Mouse (Mus musculus) liver, embryonic 11.5 days (tissue): Measurements from ENCODE around the gene Emp3. TPM values are rescaled to one million over a fixed set of nuclear protein-coding genes. Genes with fewer than 3 reads are reported as not detected.

Experiments used
- ATAC-seq: fragments of 200-750 bp; cut with Nextera tagmentation; replicated peaks from 2 replicates; pipeline ENCODE4 v1.8.0; 2017; ENCODE audit warnings: moderate number of reproducible peaks, mild to moderate bottlenecking, moderate TSS enrichment, moderate library complexity; ENCODE audit not compliant: low FRiP score
- DNase-seq: peaks from one replicate; pipeline ENCODE4 v3.0.0-alpha.2; 2017; ENCODE audit warnings: low spot score
- H3K27ac ChIP-seq: fragments of 300-500 bp; sonication (generic); 2 replicates; pipeline ENCODE4 v1.5.1; 2014; ENCODE audit warnings: mild to moderate bottlenecking, low read depth, low read length, control low read depth
- H3K27me3 ChIP-seq: fragments of 300-500 bp; sonication (generic); replicated peaks from 2 replicates; pipeline ENCODE4 v1.6.1; 2014; ENCODE audit warnings: low read length, mixed read lengths; ENCODE audit not compliant: control insufficient read depth, insufficient read depth
- H3K36me3 ChIP-seq: fragments of 300-500 bp; sonication (generic); 2 replicates; pipeline ENCODE4 v1.6.1; 2014; ENCODE audit warnings: mild to moderate bottlenecking, low read length, moderate library complexity, mixed read lengths; ENCODE audit not compliant: control insufficient read depth, insufficient read depth
- H3K4me1 ChIP-seq: fragments of 300-500 bp; sonication (generic); replicated peaks from 2 replicates; pipeline ENCODE4 v1.6.1; 2014; ENCODE audit warnings: low read length, mixed read lengths; ENCODE audit not compliant: control insufficient read depth, insufficient read depth
- H3K4me2 ChIP-seq: fragments of 300-500 bp; sonication (generic); 2 replicates; pipeline ENCODE4 v1.6.1; 2014; ENCODE audit warnings: mild to moderate bottlenecking, control low read depth, moderate library complexity
- H3K4me3 ChIP-seq: fragments of 300-500 bp; sonication (generic); 2 replicates; pipeline ENCODE4 v1.5.1; 2014; ENCODE audit warnings: low read depth, low read length, control low read depth
- H3K9ac ChIP-seq: fragments of 300-500 bp; sonication (generic); 2 replicates; pipeline ENCODE4 v1.6.1; 2014; ENCODE audit warnings: low read depth, low read length, control low read depth
- H3K9me3 ChIP-seq: fragments of 300-500 bp; sonication (generic); 2 replicates; pipeline ENCODE4 v1.6.1; 2016; ENCODE audit warnings: low read length, inconsistent platforms, mixed read lengths; ENCODE audit not compliant: control insufficient read depth
- WGBS: fragments of 180-500 bp; shearing (Covaris S2); extraction: QIAGEN DNeasy Blood & Tissue Kit; methylation state at CpG from one replicate; pipeline ENCODE4 v1.1.7; 2014; 5-methylcytosine and 5-hydroxymethylcytosine counted together
- polyA plus RNA-seq: library from polyadenylated mRNA; unstranded; fragments of >200 nt; fragmentation: Nextera tagmentation; extraction: Ambion mirVana; gene quantifications from 2 replicates; pipeline ENCODE4 v1.2.1, GENCODE M21; 2014

The Emp3 gene
- polyA plus RNA-seq, 1 experiment from 2014 or later = 99.6 TPM

- no peaks in the 10 kb centered on the region for H3K9me3 ChIP-seq
- DNase-seq = no peak
- H3K36me3 ChIP-seq = peaks cover under 1% of the 10 kb centered on the region; the same call in 1 of the 2 replicates
- no peak overlapping the region for H3K4me3 ChIP-seq
- H3K4me2 ChIP-seq = peak overlapping the region; percentile 55
- H3K9ac ChIP-seq = no peak overlapping the region
- H3K27me3 ChIP-seq = peaks cover 59% of the 10 kb centered on the region
- H3K27ac ChIP-seq = no peak overlapping the region
- H3K4me1 ChIP-seq = peaks cover 21% of the 10 kb centered on the region
- ATAC-seq = no peak
- 4% methylated on average over 14 of the region's 14 CpGs for WGBS
Measured at GRCm38 (mm10) chr7:45869787-45870186, 51.4 kb downstream of the Emp3 start.

GRCm38 (mm10) chr7:45869107-45869670 is 52.0 kb downstream of the Emp3 start:
- H3K4me1 ChIP-seq = peaks cover 15% of the 10 kb centered on the region
- no peaks in the 10 kb centered on the region for H3K9me3 ChIP-seq
- peaks cover 59% of the 10 kb centered on the region for H3K27me3 ChIP-seq
- DNase-seq (no peak), ATAC-seq (no peak)
- no peak overlapping the region for H3K27ac ChIP-seq
- no peak overlapping the region for H3K4me2 ChIP-seq
- H3K9ac ChIP-seq = no peak overlapping the region
- 17% methylated on average over 8 of the region's 8 CpGs for WGBS
- no peak overlapping the region for H3K4me3 ChIP-seq
- H3K36me3 ChIP-seq = no peaks in the 10 kb centered on the region

Other genes starting within 250 kb of the Emp3 start
- 0.23 TPM in 1 of 2 replicates, not detected in the other for gene Ntn5, start 237.4 kb downstream of the Emp3 start, polyA plus RNA-seq
- gene Sec1, start 227.0 kb downstream of the Emp3 start, polyA plus RNA-seq = 0.30 and 0.33 TPM in 2 replicates
- 1.0 and 1.2 TPM in 2 replicates for gene Car11, start 221.6 kb downstream of the Emp3 start, polyA plus RNA-seq
- gene Dbp, start 216.3 kb downstream of the Emp3 start, polyA plus RNA-seq = 1.8 and 1.9 TPM in 2 replicates
- 1,405 and 1,469 TPM in 2 replicates for gene Rpl18, start 205.9 kb downstream of the Emp3 start, polyA plus RNA-seq
- 24.2 and 25.6 TPM in 2 replicates for gene Sphk2, start 203.4 kb downstream of the Emp3 start, polyA plus RNA-seq
- gene Fam83e, start 200.2 kb downstream of the Emp3 start, polyA plus RNA-seq = 0.77 and 1.1 TPM in 2 replicates
- not detected in 2 replicates for gene Spaca4, start 195.6 kb downstream of the Emp3 start, polyA plus RNA-seq
- gene Lmtk3, start 137.7 kb downstream of the Emp3 start, polyA plus RNA-seq = 0.30 and 0.45 TPM in 2 replicates
- 0.65 and 0.70 TPM in 2 replicates for gene Sult2b1, start 136.7 kb downstream of the Emp3 start, polyA plus RNA-seq
- 67.2 and 69.1 TPM in 2 replicates for gene Cyth2, start 106.8 kb downstream of the Emp3 start, polyA plus RNA-seq
- gene Kcnj14, start 96.6 kb downstream of the Emp3 start, polyA plus RNA-seq = 0.40 and 0.74 TPM in 2 replicates
- gene Grwd1, start 90.5 kb downstream of the Emp3 start, polyA plus RNA-seq = 101 and 106 TPM in 2 replicates
- gene Kdelr1, start 48.6 kb downstream of the Emp3 start, polyA plus RNA-seq = 54.8 and 60.7 TPM in 2 replicates
- 0.13 and 0.23 TPM in 2 replicates for gene Grin2d, start 43.0 kb downstream of the Emp3 start, polyA plus RNA-seq
- 1.0 and 1.3 TPM in 2 replicates for gene Syngr4, start 24.7 kb downstream of the Emp3 start, polyA plus RNA-seq
- gene Tmem143, start 24.5 kb downstream of the Emp3 start, polyA plus RNA-seq = 4.0 and 5.8 TPM in 2 replicates
- 2.4 and 4.3 TPM in 2 replicates for gene Ccdc114, start 2.7 kb upstream of the Emp3 start, polyA plus RNA-seq
- gene Abcc6, start 108.9 kb upstream of the Emp3 start, polyA plus RNA-seq = 5.2 and 5.4 TPM in 2 replicates
- gene Nomo1, start 112.3 kb upstream of the Emp3 start, polyA plus RNA-seq = 45.5 and 47.6 TPM in 2 replicates
- gene Kcnj11, start 179.4 kb upstream of the Emp3 start, polyA plus RNA-seq = not detected in 2 replicates